Mouse (Mus musculus) lung, adult 2 months (tissue): ENCODE measurements around the gene Zfp445. TPM values are rescaled to one million over a fixed set of nuclear protein-coding genes. Genes with fewer than 3 reads are reported as not detected.

Source experiments
- DNase-seq: peaks from one replicate; pipeline ENCODE4 v3.0.0; 2022
- H3K4me1 ChIP-seq: fragments of 200-500 bp; 2 replicates; pipeline ENCODE4 v1.6.1; 2011; ENCODE audit warnings: low read length; ENCODE audit not compliant: control insufficient read depth, insufficient read depth
- H3K4me3 ChIP-seq: fragments of 200-500 bp; replicated peaks from 2 replicates; pipeline ENCODE3; 2011; ENCODE audit warnings: low read depth, mild to moderate bottlenecking, control low read depth, low read length; ENCODE audit errors: extremely low read depth
- CTCF ChIP-seq: fragments of 200-500 bp; IDR thresholded peaks from 2 replicates; pipeline ENCODE4 v1.5.1; 2011; ENCODE audit warnings: mild to moderate bottlenecking, low read length, control low read depth; ENCODE audit not compliant: insufficient read depth
- POLR2A ChIP-seq: fragments of 200-500 bp; IDR thresholded peaks from 2 replicates; pipeline ENCODE4 v1.6.1; 2011; ENCODE audit warnings: low read depth, mild to moderate bottlenecking, control low read depth, low read length, borderline replicate concordance; ENCODE audit errors: extremely low read depth
- WGBS: fragments of 180-500 bp; shearing (Covaris S2); methylation state at CpG from one replicate; pipeline ENCODE4 v1.1.7; 2018; 5-methylcytosine and 5-hydroxymethylcytosine counted together
- polyA plus RNA-seq: library from polyadenylated mRNA; depleted of rRNA; stranded (reverse); fragments of >200 nt; gene quantifications from 2 replicates; pipeline ENCODE4 v1.2.3, GENCODE M21; 2012

The Zfp445 gene
- polyA plus RNA-seq, 1 experiment, result 36.9 TPM

- Histone ChIP-seq H3K4me3 (peak overlapping the region; percentile 39), H3K4me1 (peaks cover 2% of the 10 kb centered on the region; the same call in 1 of the 2 replicates)
- 29% methylated on average over 16 of the region's 16 CpGs for WGBS
- TF ChIP-seq POLR2A (no peak), CTCF (0 out of 2 replicates have a peak, but pooled peaks have one; percentile 28)
- peak; percentile 62 for DNase-seq
These were observed 28.1 kb downstream of the Zfp445 start for GRCm38 (mm10) chr9:122837680-122838079.

GRCm38 (mm10) chr9:122837216-122837615 lies 28.6 kb downstream of the Zfp445 start:
- no peak for DNase-seq
- Histone ChIP-seq H3K4me3 (no peak overlapping the region), H3K4me1 (peaks cover 2% of the 10 kb centered on the region; the same call in 1 of the 2 replicates)
- 69% methylated on average over 4 of the region's 4 CpGs for WGBS
- TF ChIP-seq CTCF, result no peak
- TF ChIP-seq POLR2A, result no peak

GRCm38 (mm10) chr9:122836790-122837189 lies 29.0 kb downstream of the Zfp445 start:
- no peak overlapping the region for H3K4me3 ChIP-seq
- peaks cover 2% of the 10 kb centered on the region; the same call in 1 of the 2 replicates for H3K4me1 ChIP-seq
- DNase-seq, result no peak
- WGBS, result 29% methylated on average over 6 of the region's 6 CpGs
- TF ChIP-seq CTCF (no peak), POLR2A (no peak)

GRCm38 (mm10) chr9:122836126-122836525 lies 29.7 kb downstream of the Zfp445 start:
- DNase-seq, result no peak
- H3K4me1 ChIP-seq, result peaks cover 2% of the 10 kb centered on the region; the same call in 1 of the 2 replicates
- H3K4me3 ChIP-seq, result no peak overlapping the region
- WGBS, result 65% methylated on average over 9 of the region's 9 CpGs
- no peak for TF ChIP-seq POLR2A
- no peak for TF ChIP-seq CTCF

GRCm38 (mm10) chr9:122829826-122830380 lies 35.9 kb downstream of the Zfp445 start:
- DNase-seq, result no peak
- no peak overlapping the region for H3K4me3 ChIP-seq
- no peak for TF ChIP-seq POLR2A
- H3K4me1 ChIP-seq, result no peaks in the 10 kb centered on the region
- 42% methylated on average over 4 of the region's 4 CpGs for WGBS

GRCm38 (mm10) chr9:122826743-122827142 lies 39.1 kb downstream of the Zfp445 start:
- H3K4me1 ChIP-seq, result no peaks in the 10 kb centered on the region
- WGBS, result 75% methylated on average over 4 of the region's 4 CpGs
- DNase-seq, result no peak
- TF ChIP-seq CTCF (no peak), POLR2A (no peak)
- H3K4me3 ChIP-seq, result no peak overlapping the region

- no peaks in the 10 kb centered on the region for H3K4me1 ChIP-seq
- DNase-seq, result no peak
- WGBS, result 68% methylated on average over 5 of the region's 5 CpGs
- TF ChIP-seq CTCF (no peak), POLR2A (no peak)
- H3K4me3 ChIP-seq, result no peak overlapping the region
These were observed 42.3 kb downstream of the Zfp445 start for GRCm38 (mm10) chr9:122823374-122824017.

GRCm38 (mm10) chr9:122815239-122815851 lies 50.5 kb downstream of the Zfp445 start:
- no peak for DNase-seq
- TF ChIP-seq POLR2A, result no peak
- no peak for TF ChIP-seq CTCF
- WGBS, result 77% methylated on average over 4 of the region's 4 CpGs
- no peaks in the 10 kb centered on the region for H3K4me1 ChIP-seq
- no peak overlapping the region for H3K4me3 ChIP-seq

- 98% methylated on average over 2 of the region's 2 CpGs for WGBS
- TF ChIP-seq POLR2A (no peak), CTCF (no peak)
- H3K4me1 ChIP-seq, result no peaks in the 10 kb centered on the region
- no peak for DNase-seq
- no peak overlapping the region for H3K4me3 ChIP-seq
These were observed 51.0 kb downstream of the Zfp445 start for GRCm38 (mm10) chr9:122814775-122815174.
